Mouse (Mus musculus): Measurements from ENCODE around the gene Lefty1. TPM values are rescaled to one million over a fixed set of nuclear protein-coding genes. Genes with fewer than 3 reads are reported as not detected.
A peak's percentile ranks its signal among the peaks of the same experiment; 100 is the strongest.
"Not testable (repeated sequence)": the region's sequence is repeated elsewhere in the genome, so short reads cannot be mapped to it uniquely, and the experiment has no call there.

Gene Lefty1
- polyA plus RNA-seq (2015; fragmentation: Nextera tagmentation; extraction: Ambion mirVana), result 1.6 and 2.2 TPM in 2 replicates

DNA sequence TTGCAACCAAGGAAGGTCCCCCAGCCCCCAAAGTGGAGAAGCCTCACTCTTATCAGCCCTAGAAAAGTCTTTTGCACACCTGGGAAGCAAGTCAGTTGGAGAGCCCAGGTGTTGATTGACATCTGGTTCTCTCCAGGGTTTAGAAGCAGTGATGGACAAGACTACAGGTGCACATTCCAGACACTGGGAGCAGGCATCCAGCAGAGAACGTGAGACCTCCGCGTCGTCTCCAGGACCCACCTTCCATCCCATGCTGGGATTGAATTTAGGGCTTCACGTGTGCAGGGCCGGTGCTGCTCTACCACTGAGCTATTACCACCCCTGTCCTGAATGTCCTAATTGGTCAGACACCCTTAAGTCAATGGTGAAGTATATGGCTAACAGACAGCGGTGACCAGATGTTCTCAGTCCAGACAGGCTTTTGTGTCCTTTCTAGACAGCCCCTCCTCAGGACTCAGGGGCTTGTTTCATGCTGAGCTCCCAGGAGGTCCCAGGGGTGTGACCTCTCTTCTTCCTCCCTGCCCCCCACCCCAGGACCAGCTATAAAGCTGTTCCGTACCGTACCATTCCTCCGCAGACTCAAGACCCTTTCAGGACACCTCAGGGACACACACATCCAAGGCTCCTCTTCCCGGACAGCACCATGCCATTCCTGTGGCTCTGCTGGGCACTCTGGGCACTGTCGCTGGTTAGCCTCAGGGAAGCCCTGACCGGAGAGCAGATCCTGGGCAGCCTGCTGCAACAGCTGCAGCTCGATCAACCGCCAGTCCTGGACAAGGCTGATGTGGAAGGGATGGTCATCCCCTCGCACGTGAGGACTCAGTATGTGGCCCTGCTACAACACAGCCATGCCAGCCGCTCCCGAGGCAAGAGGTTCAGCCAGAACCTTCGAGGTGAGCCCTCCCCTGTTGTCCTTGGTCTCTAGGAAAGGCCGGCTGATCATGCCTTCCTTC lies at the start of gene Lefty1:
Lefty1 (plus strand) TSS at position 556 of the 953 bp plus-strand sequence.
- Histone ChIP-seq H3K9ac (replicated peaks) (no peak within 1 kb of the TSS), H3K36me3 (replicated peaks; ENCODE audit: insufficient read depth, low read length) (no peaks in the 10 kb centered on the region), H3K27me3 (ENCODE audit: insufficient read depth, low read length) (peaks cover 18% of the 10 kb centered on the region), H3K9me3 (ENCODE audit: low read length) (no peaks in the 10 kb centered on the region), H3K4me3 (ENCODE audit: low read depth, low read length) (no peak within 1 kb of the TSS), H3K27ac (ENCODE audit: low read depth) (no peak within 1 kb of the TSS), H3K4me1 (ENCODE audit: insufficient read depth) (peaks cover 17% of the 10 kb centered on the region), H3K4me2 (ENCODE audit: low read depth, low read length) (peak within 1 kb of the TSS; percentile 71; the same call in 1 of the 2 replicates)
- DNase-seq (no peak), ATAC-seq (no peak)
- WGBS (ENCODE audit: insufficient replicate concordance), result 44% methylated on average over 21 of the region's 21 CpGs
- TF ChIP-seq EP300 (IDR thresholded peaks at IDR 0.05; ENCODE audit: low read depth), result no peak
- TF ChIP-seq CTCF (IDR thresholded peaks at IDR 0.05; ENCODE audit: low read depth), result no peak

DNA sequence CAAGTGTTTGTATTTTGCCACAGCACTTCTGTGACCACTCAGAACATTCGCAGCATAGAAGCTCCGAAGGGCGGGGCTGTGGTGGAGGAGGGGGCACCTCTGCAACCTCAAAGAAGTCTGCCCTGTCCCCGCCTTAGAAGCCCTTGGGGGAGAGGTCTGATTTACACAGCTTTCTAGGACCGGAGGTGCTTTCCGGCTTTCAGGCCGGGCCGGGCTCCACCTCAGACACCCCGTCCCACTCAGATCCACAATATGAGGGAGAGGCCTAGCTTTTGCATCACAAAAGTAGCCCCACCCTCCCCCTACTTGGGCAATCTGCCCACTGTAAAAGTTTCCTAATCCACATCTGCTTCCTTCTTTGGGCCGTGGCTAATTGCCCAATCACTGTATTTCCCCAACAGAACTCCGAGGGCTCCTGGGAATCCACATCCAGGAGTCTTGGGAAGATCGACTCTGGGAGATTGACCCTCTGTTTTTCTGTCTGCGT lies 46.2 kb upstream of the Lefty1 start:
- WGBS (ENCODE audit: insufficient replicate concordance), result 10% methylated on average over 13 of the region's 13 CpGs
- Histone ChIP-seq H3K27me3 (ENCODE audit: insufficient read depth, low read length) (peaks cover 9% of the 10 kb centered on the region; the same call in 1 of the 2 replicates), H3K4me2 (ENCODE audit: low read depth, low read length) (peak overlapping the region; percentile 45), H3K4me1 (ENCODE audit: insufficient read depth) (peaks cover 26% of the 10 kb centered on the region), H3K4me3 (ENCODE audit: low read depth, low read length) (no peak overlapping the region), H3K27ac (ENCODE audit: low read depth) (peak overlapping the region; percentile 64), H3K36me3 (replicated peaks; ENCODE audit: insufficient read depth, low read length) (no peaks in the 10 kb centered on the region), H3K9me3 (ENCODE audit: low read length) (no peaks in the 10 kb centered on the region), H3K9ac (replicated peaks) (no peak overlapping the region)
- peak; percentile 61 for TF ChIP-seq EP300 (IDR thresholded peaks at IDR 0.05; ENCODE audit: low read depth)
- no peak for TF ChIP-seq CTCF (IDR thresholded peaks at IDR 0.05; ENCODE audit: low read depth)
- ATAC-seq (peak; percentile 65), DNase-seq (peak; percentile 82)

- 50% methylated on average over 7 of the region's 7 CpGs for WGBS (ENCODE audit: insufficient replicate concordance)
- Histone ChIP-seq H3K27me3 (ENCODE audit: insufficient read depth, low read length) (peaks cover 12% of the 10 kb centered on the region; the same call in 1 of the 2 replicates), H3K4me2 (ENCODE audit: low read depth, low read length) (peak overlapping the region; percentile 45), H3K9me3 (ENCODE audit: low read length) (no peaks in the 10 kb centered on the region), H3K27ac (ENCODE audit: low read depth) (no peak overlapping the region), H3K36me3 (replicated peaks; ENCODE audit: insufficient read depth, low read length) (no peaks in the 10 kb centered on the region), H3K4me1 (ENCODE audit: insufficient read depth) (peaks cover 20% of the 10 kb centered on the region), H3K9ac (replicated peaks) (no peak overlapping the region), H3K4me3 (ENCODE audit: low read depth, low read length) (no peak overlapping the region)
- ATAC-seq (no peak), DNase-seq (no peak)
- TF ChIP-seq CTCF (IDR thresholded peaks at IDR 0.05; ENCODE audit: low read depth) (no peak), EP300 (IDR thresholded peaks at IDR 0.05; ENCODE audit: low read depth) (no peak)
Measured at GRCm38 (mm10) chr1:180889172-180889571, 45.6 kb upstream of the Lefty1 start.

DNA sequence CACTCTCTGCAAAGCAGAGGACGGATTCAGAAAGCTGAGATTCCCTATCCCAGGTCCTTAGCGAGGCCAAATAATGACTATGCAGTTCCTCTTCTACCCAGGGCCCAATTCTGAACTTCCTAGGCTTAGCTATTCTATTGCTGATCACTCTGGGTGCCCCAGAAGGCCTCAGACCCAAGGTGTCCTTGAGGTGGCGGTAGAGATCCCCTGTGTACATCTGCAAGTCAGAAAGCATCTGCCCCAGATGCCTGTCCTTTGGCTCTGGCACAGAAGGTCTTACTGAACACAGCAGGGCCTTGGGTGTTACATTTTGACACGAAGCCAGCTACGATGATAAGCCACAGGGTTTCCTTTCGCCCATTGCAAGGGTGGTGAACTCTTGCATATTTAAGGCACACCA lies 45.0 kb upstream of the Lefty1 start:
- H3K4me1 ChIP-seq (ENCODE audit: insufficient read depth), result peaks cover 14% of the 10 kb centered on the region
- peak; percentile 54 for DNase-seq
- no peak overlapping the region for H3K9ac ChIP-seq (replicated peaks)
- H3K4me3 ChIP-seq (ENCODE audit: low read depth, low read length), result no peak overlapping the region
- ATAC-seq, result peak; percentile 33; the same call in 1 of the 2 replicates
- no peaks in the 10 kb centered on the region for H3K36me3 ChIP-seq (replicated peaks; ENCODE audit: insufficient read depth, low read length)
- peaks cover 17% of the 10 kb centered on the region; the same call in 1 of the 2 replicates for H3K27me3 ChIP-seq (ENCODE audit: insufficient read depth, low read length)
- 31% methylated on average over 6 of the region's 6 CpGs for WGBS (ENCODE audit: insufficient replicate concordance)
- H3K9me3 ChIP-seq (ENCODE audit: low read length), result no peaks in the 10 kb centered on the region
- no peak overlapping the region for H3K27ac ChIP-seq (ENCODE audit: low read depth)
- H3K4me2 ChIP-seq (ENCODE audit: low read depth, low read length), result no peak overlapping the region
- TF ChIP-seq CTCF (IDR thresholded peaks at IDR 0.05; ENCODE audit: low read depth) (peak; percentile 70), EP300 (IDR thresholded peaks at IDR 0.05; ENCODE audit: low read depth) (no peak)

DNA sequence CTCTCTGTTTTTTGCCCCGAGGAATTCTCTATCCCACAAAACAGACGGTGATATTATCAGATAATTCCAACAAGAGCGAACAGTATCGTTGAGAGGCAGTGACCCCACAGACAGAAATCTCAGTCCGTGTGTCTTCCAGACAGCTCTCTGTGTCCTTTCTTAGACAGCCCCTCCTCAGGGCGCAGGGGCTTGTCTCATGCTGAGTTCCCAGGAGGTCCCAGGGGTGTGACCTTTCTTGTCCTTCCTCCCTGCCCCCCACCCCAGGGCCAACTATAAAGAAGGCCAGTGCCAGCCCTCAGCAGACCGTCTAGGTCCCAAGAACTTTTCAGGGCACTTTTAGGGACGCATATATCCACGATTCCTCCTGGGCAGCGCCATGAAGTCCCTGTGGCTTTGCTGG lies 42.0 kb upstream of the Lefty1 start, which contains the start of gene Lefty2:
Lefty2 (plus strand) TSS at position 301 of the 400 bp plus-strand sequence.
- H3K27me3 ChIP-seq (ENCODE audit: insufficient read depth, low read length), result peaks cover 23% of the 10 kb centered on the region; the same call in 1 of the 2 replicates
- TF ChIP-seq CTCF (IDR thresholded peaks at IDR 0.05; ENCODE audit: low read depth) (no peak), EP300 (IDR thresholded peaks at IDR 0.05; ENCODE audit: low read depth) (no peak)
- ATAC-seq (no peak), DNase-seq (no peak)
- no peaks in the 10 kb centered on the region for H3K36me3 ChIP-seq (replicated peaks; ENCODE audit: insufficient read depth, low read length)
- H3K4me1 ChIP-seq (ENCODE audit: insufficient read depth), result peaks cover 11% of the 10 kb centered on the region
- no peaks in the 10 kb centered on the region for H3K9me3 ChIP-seq (ENCODE audit: low read length)
- H3K27ac ChIP-seq (ENCODE audit: low read depth), result no peak within 1 kb of the TSS
- WGBS (ENCODE audit: insufficient replicate concordance), result 57% methylated on average over 10 of the region's 10 CpGs
- no peak within 1 kb of the TSS for H3K9ac ChIP-seq (replicated peaks)
- H3K4me3 ChIP-seq (ENCODE audit: low read depth, low read length), result no peak within 1 kb of the TSS
- H3K4me2 ChIP-seq (ENCODE audit: low read depth, low read length), result no peak within 1 kb of the TSS

GRCm38 (mm10) chr1:180894088-180894987 lies 40.5 kb upstream of the Lefty1 start:
- peaks cover 23% of the 10 kb centered on the region; the same call in 1 of the 2 replicates for H3K27me3 ChIP-seq (ENCODE audit: insufficient read depth, low read length)
- H3K4me1 ChIP-seq (ENCODE audit: insufficient read depth); ATAC-seq; H3K4me2 ChIP-seq (ENCODE audit: low read depth, low read length); H3K9me3 ChIP-seq (ENCODE audit: low read length); H3K36me3 ChIP-seq (replicated peaks; ENCODE audit: insufficient read depth, low read length); H3K9ac ChIP-seq (replicated peaks); H3K4me3 ChIP-seq (ENCODE audit: low read depth, low read length); H3K27ac ChIP-seq (ENCODE audit: low read depth): not testable (repeated sequence)
- 7% methylated on average over 43 of the region's 51 CpGs for WGBS (ENCODE audit: insufficient replicate concordance)
- DNase-seq, result peak; percentile 14

Measured in liver, postnatal 0 days (tissue).